Mouse (Mus musculus) neural tube, embryonic 13.5 days (tissue): Measurements from ENCODE around the gene Obox5. TPM values are rescaled to one million over a fixed set of nuclear protein-coding genes. Genes with fewer than 3 reads are reported as not detected.
"Not testable (repeated sequence)": the region's sequence is repeated elsewhere in the genome, so short reads cannot be mapped to it uniquely, and the experiment has no call there.

Experiments used
- ATAC-seq: fragments of 200-750 bp; cut with Nextera tagmentation; 2 replicates; pipeline ENCODE4 v1.8.0; 2017; ENCODE audit warnings: low read depth, mild to moderate bottlenecking, moderate TSS enrichment, moderate library complexity
- H3K27ac ChIP-seq: fragments of 300-500 bp; sonication (generic); replicated peaks from 2 replicates; pipeline ENCODE4 v1.5.1; 2015; ENCODE audit warnings: moderate library complexity, mild to moderate bottlenecking, inconsistent platforms
- H3K27me3 ChIP-seq: fragments of 300-500 bp; sonication (generic); 2 replicates; pipeline ENCODE4 v1.6.1; 2015; ENCODE audit warnings: mild to moderate bottlenecking, inconsistent platforms
- H3K36me3 ChIP-seq: fragments of 300-500 bp; sonication (generic); 2 replicates; pipeline ENCODE4 v1.6.1; 2015; ENCODE audit warnings: mild to moderate bottlenecking, inconsistent platforms
- H3K4me1 ChIP-seq: fragments of 300-500 bp; sonication (generic); replicated peaks from 2 replicates; pipeline ENCODE4 v1.6.1; 2015; ENCODE audit warnings: inconsistent platforms
- H3K4me2 ChIP-seq: fragments of 300-500 bp; sonication (generic); 2 replicates; pipeline ENCODE4 v1.6.1; 2015; ENCODE audit warnings: inconsistent platforms, mild to moderate bottlenecking, moderate library complexity
- H3K4me3 ChIP-seq: fragments of 300-500 bp; sonication (generic); 2 replicates; pipeline ENCODE4 v1.5.1; 2015; ENCODE audit warnings: mild to moderate bottlenecking, inconsistent platforms
- H3K9ac ChIP-seq: fragments of 300-500 bp; sonication (generic); 2 replicates; pipeline ENCODE4 v1.6.1; 2015; ENCODE audit warnings: moderate library complexity, mild to moderate bottlenecking, inconsistent platforms
- H3K9me3 ChIP-seq: fragments of 300-500 bp; sonication (generic); 2 replicates; pipeline ENCODE4 v1.6.1; 2016; ENCODE audit warnings: inconsistent platforms
- WGBS: fragments of 180-500 bp; shearing (Covaris S2); methylation state at CpG from one replicate; pipeline ENCODE4 v1.1.7; 2015; 5-methylcytosine and 5-hydroxymethylcytosine counted together
- polyA plus RNA-seq: library from polyadenylated mRNA; unstranded; fragments of >200 nt; fragmentation: Nextera tagmentation; extraction: Ambion mirVana; gene quantifications from 2 replicates; pipeline ENCODE4 v1.2.1, GENCODE M21; 2015

Gene Obox5
- not detected in 2 replicates for polyA plus RNA-seq

- peaks cover 37% of the 10 kb centered on the region for H3K9me3 ChIP-seq
- H3K4me2 ChIP-seq, H3K27me3 ChIP-seq, ATAC-seq, H3K36me3 ChIP-seq, H3K9ac ChIP-seq, H3K4me3 ChIP-seq, H3K4me1 ChIP-seq, H3K27ac ChIP-seq: not testable (repeated sequence)
- WGBS: 77% methylated on average over 2 of the region's 2 CpGs
Measured at GRCm38 (mm10) chr7:15749831-15750230, at the start of gene Obox5. TSS of gene Obox5 (plus strand) at chr7:15750131.

- H3K9ac ChIP-seq, ATAC-seq, H3K4me2 ChIP-seq, H3K4me1 ChIP-seq, H3K4me3 ChIP-seq, H3K36me3 ChIP-seq, H3K27ac ChIP-seq, H3K27me3 ChIP-seq: not testable (repeated sequence)
- peaks cover 37% of the 10 kb centered on the region for H3K9me3 ChIP-seq
- 73% methylated on average over 5 of the region's 5 CpGs for WGBS
Measured at GRCm38 (mm10) chr7:15749296-15749695, 635 bp upstream of the Obox5 start.

Other genes with a start within 250 kb of the Obox5 start
- gene Obox3, start 110.2 kb upstream of the Obox5 start, polyA plus RNA-seq: not detected in 2 replicates
- gene Obox6, start 89.5 kb downstream of the Obox5 start, polyA plus RNA-seq: not detected in 2 replicates
- not detected in 2 replicates for gene Crx, start 129.8 kb downstream of the Obox5 start, polyA plus RNA-seq
- not detected in 2 replicates for gene Crxos, start 132.5 kb downstream of the Obox5 start, polyA plus RNA-seq
- 1,338 and 1,452 TPM in 2 replicates for gene Selenow, start 172.3 kb downstream of the Obox5 start, polyA plus RNA-seq
- gene Nop53, start 195.9 kb downstream of the Obox5 start, polyA plus RNA-seq: 128 and 148 TPM in 2 replicates
- 9.3 and 12.6 TPM in 2 replicates for gene Ehd2, start 217.4 kb downstream of the Obox5 start, polyA plus RNA-seq